Mouse (Mus musculus): ENCODE data around the gene Nolc1. TPM values are rescaled to one million over a fixed set of nuclear protein-coding genes. Genes with fewer than 3 reads are reported as not detected.
A peak's percentile ranks its signal among the peaks of the same experiment; 100 is the strongest.

Nolc1 gene
- total and polyA plus RNA-seq, 3 experiments, result 88.0 to 333 (median 96.0) TPM

- TF ChIP-seq JUN (IDR thresholded peaks at IDR 0.05; ENCODE audit: insufficient read depth, low read depth, low read length) (no peak), RCOR1 (conservative IDR thresholded peaks at IDR 0.05; ENCODE audit: low read depth, low read length) (no peak), ZNF384 (IDR thresholded peaks at IDR 0.05; ENCODE audit: low read depth, low read length) (no peak)
Measured at GRCm38 (mm10) chr19:46040149-46040902, 35.3 kb upstream of the Nolc1 start (continued).

GRCm38 (mm10) chr19:46041299-46041932 is 34.2 kb upstream of the Nolc1 start:
- Histone ChIP-seq H3K79me2 (replicated peaks; ENCODE audit: control insufficient read depth, extremely low read depth, insufficient read depth, poor library complexity, severe bottlenecking) (peaks cover 62% of the 10 kb centered on the region), H3K36me3 (replicated peaks in 1 of 2; ENCODE audit: control insufficient read depth in 1 of 2, insufficient read depth in 1 of 2, low read length in 1 of 2) (peaks cover 0 to 5% of the 10 kb centered on the region in 2 experiments), H3K4me1 (ENCODE audit: control insufficient read depth in 1 of 2, insufficient read depth in 2 of 2) (peaks cover 8 to 53% of the 10 kb centered on the region in 2 experiments), H3K9ac (ENCODE audit: insufficient read depth, low read depth) (peak overlapping the region; percentile 81), H3K4me2 (ENCODE audit: insufficient read depth, low read depth, poor library complexity, severe bottlenecking) (peak overlapping the region; percentile 89), H3K27ac (ENCODE audit: insufficient read depth, low read depth) (peak overlapping the region; percentile 89), H3K4me3 (replicated peaks in 1 of 3; ENCODE audit: low read depth in 2 of 3, low read length in 2 of 3, poor library complexity in 1 of 3) (peak overlapping the region in 2 of 3 experiments; percentile 12 to 56), H3K27me3 (replicated peaks) (peaks cover 12% of the 10 kb centered on the region), H3K9me3 (replicated peaks; ENCODE audit: low read length) (no peaks in the 10 kb centered on the region)
- in situ Hi-C loops (cut with MboI; ENCODE audit: low pct_ligation_motif_present, low pct_unique_long_range_greater_than_20kb, low sequenced_read_pairs) (no loop called here), dilution Hi-C loops (cut with MboI; ENCODE audit: extremely low pct_ligation_motif_present, extremely low pct_unique_long_range_greater_than_20kb, low sequenced_read_pairs) (no loop called here)
- peak; percentile 83 for DNase-seq (ENCODE audit: extremely low read depth)
- TF ChIP-seq POLR2AphosphoS2 (IDR thresholded peaks at IDR 0.05; ENCODE audit: low read depth, low read length) (no peak), JUN (IDR thresholded peaks at IDR 0.05; ENCODE audit: insufficient read depth, low read depth, low read length) (no peak), IRF4 (IDR thresholded peaks at IDR 0.05; ENCODE audit: low read depth, low read length) (peak; percentile 90), MAX (IDR thresholded peaks at IDR 0.05; ENCODE audit: low read length) (peak; percentile 87), TCF12 (IDR thresholded peaks at IDR 0.05; ENCODE audit: low read depth, low read length) (peak; percentile 15; the same call in 1 of the 2 replicates), MXI1 (IDR thresholded peaks at IDR 0.05; ENCODE audit: low read depth, low read length) (peak; percentile 78; the same call in 1 of the 2 replicates), ZKSCAN1 (IDR thresholded peaks at IDR 0.05; ENCODE audit: borderline replicate concordance, low read depth, low read length) (no peak), BHLHE40 (IDR thresholded peaks at IDR 0.05; ENCODE audit: low read depth, low read length) (peak; percentile 96), RCOR1 (conservative IDR thresholded peaks at IDR 0.05; ENCODE audit: low read depth, low read length) (no peak), EP300 (IDR thresholded peaks at IDR 0.05; ENCODE audit: low read length) (peak; percentile 58), POLR2A (IDR thresholded peaks at IDR 0.05; ENCODE audit: low read depth, low read length) (peak; percentile 72), NELFE (IDR thresholded peaks at IDR 0.05; ENCODE audit: low read depth, low read length) (no peak), HCFC1 (IDR thresholded peaks at IDR 0.05; ENCODE audit: low read depth, low read length) (no peak), UBTF (IDR thresholded peaks at IDR 0.05; ENCODE audit: low read depth, low read length) (peak; percentile 60; the same call in 1 of the 2 replicates), MYC (IDR thresholded peaks at IDR 0.05; ENCODE audit: low read depth, low read length) (no peak), TBP (conservative IDR thresholded peaks at IDR 0.05; ENCODE audit: low read depth, low read length) (peak; percentile 56; the same call in 1 of the 2 replicates), PAX5 (IDR thresholded peaks at IDR 0.05; ENCODE audit: low read length) (no peak), USF1 (IDR thresholded peaks at IDR 0.05; ENCODE audit: low read depth, low read length) (no peak)

All from CH12.LX (cell line).